Mouse (Mus musculus) ES-CJ7 (cell line): ENCODE results near the gene Magix.
"Not testable (repeated sequence)": the region's sequence is repeated elsewhere in the genome, so short reads cannot be mapped to it uniquely, and the experiment has no call there.

Experiments
- DNase-seq: peaks from one replicate; pipeline ENCODE4 v3.0.0; 2011; ENCODE audit warnings: low read depth, low spot score

The Magix gene

GRCm38 (mm10) chrX:7680864-7681263 is at the start of gene Magix:
Gene Magix, minus strand, starts transcription at chrX:7681251.
- no peak for DNase-seq

- DNase-seq: no peak
Measured at GRCm38 (mm10) chrX:7728922-7729265, 47.8 kb upstream of the Magix start.

- peak; percentile 96 for DNase-seq
Measured at GRCm38 (mm10) chrX:7728215-7728921, 47.3 kb upstream of the Magix start, which contains the start of gene Praf2. Gene Praf2, plus strand, starts transcription at chrX:7728439.

GRCm38 (mm10) chrX:7727176-7727575 is 46.1 kb upstream of the Magix start:
- DNase-seq: no peak

- peak; percentile 74 for DNase-seq
Measured at GRCm38 (mm10) chrX:7725841-7726240, 44.8 kb upstream of the Magix start.

- DNase-seq: no peak
Measured at GRCm38 (mm10) chrX:7724135-7724534, 43.1 kb upstream of the Magix start.

- DNase-seq: peak; percentile 78
Measured at GRCm38 (mm10) chrX:7722691-7723090, 41.6 kb upstream of the Magix start.

GRCm38 (mm10) chrX:7722282-7722611 is 41.2 kb upstream of the Magix start:
- DNase-seq: no peak

- peak; percentile 81 for DNase-seq
Measured at GRCm38 (mm10) chrX:7721514-7722281, 40.6 kb upstream of the Magix start, which contains the start of gene Gm45208. Gene Gm45208, plus strand, starts transcription at chrX:7722245.

GRCm38 (mm10) chrX:7716058-7716457 is 35.0 kb upstream of the Magix start:
- peak; percentile 55 for DNase-seq

- DNase-seq: peak; percentile 96
Measured at GRCm38 (mm10) chrX:7714135-7714899, 33.3 kb upstream of the Magix start, which contains the start of gene Wdr45. Gene Wdr45, plus strand, starts transcription at chrX:7714333.

GRCm38 (mm10) chrX:7713764-7714134 is 32.7 kb upstream of the Magix start:
- not testable (repeated sequence) for DNase-seq

- peak; percentile 92 for DNase-seq
Measured at GRCm38 (mm10) chrX:7696954-7697381, 15.9 kb upstream of the Magix start, which contains the start of gene Gpkow. Gene Gpkow, plus strand, starts transcription at chrX:7697131.

- DNase-seq: no peak
Measured at GRCm38 (mm10) chrX:7696520-7696919, 15.5 kb upstream of the Magix start.

- peak; percentile 52 for DNase-seq
Measured at GRCm38 (mm10) chrX:7692862-7693261, 11.8 kb upstream of the Magix start.

GRCm38 (mm10) chrX:7690486-7690885 is 9.4 kb upstream of the Magix start:
- no peak for DNase-seq

- DNase-seq: no peak
Measured at GRCm38 (mm10) chrX:7688321-7688720, 7.3 kb upstream of the Magix start.

GRCm38 (mm10) chrX:7680057-7680412 is 1.0 kb downstream of the Magix start:
- DNase-seq: no peak

- peak; percentile 90 for DNase-seq
Measured at GRCm38 (mm10) chrX:7679405-7680056, 1.5 kb downstream of the Magix start.

GRCm38 (mm10) chrX:7678986-7679385 is 2.1 kb downstream of the Magix start:
- no peak for DNase-seq

GRCm38 (mm10) chrX:7675001-7675380 is 6.1 kb downstream of the Magix start:
- DNase-seq: peak; percentile 49
